Mouse (Mus musculus): ENCODE results near the gene 1700037C18Rik.
"Not testable (repeated sequence)": the region's sequence is repeated elsewhere in the genome, so short reads cannot be mapped to it uniquely, and the experiment has no call there.

Gene 1700037C18Rik

DNA sequence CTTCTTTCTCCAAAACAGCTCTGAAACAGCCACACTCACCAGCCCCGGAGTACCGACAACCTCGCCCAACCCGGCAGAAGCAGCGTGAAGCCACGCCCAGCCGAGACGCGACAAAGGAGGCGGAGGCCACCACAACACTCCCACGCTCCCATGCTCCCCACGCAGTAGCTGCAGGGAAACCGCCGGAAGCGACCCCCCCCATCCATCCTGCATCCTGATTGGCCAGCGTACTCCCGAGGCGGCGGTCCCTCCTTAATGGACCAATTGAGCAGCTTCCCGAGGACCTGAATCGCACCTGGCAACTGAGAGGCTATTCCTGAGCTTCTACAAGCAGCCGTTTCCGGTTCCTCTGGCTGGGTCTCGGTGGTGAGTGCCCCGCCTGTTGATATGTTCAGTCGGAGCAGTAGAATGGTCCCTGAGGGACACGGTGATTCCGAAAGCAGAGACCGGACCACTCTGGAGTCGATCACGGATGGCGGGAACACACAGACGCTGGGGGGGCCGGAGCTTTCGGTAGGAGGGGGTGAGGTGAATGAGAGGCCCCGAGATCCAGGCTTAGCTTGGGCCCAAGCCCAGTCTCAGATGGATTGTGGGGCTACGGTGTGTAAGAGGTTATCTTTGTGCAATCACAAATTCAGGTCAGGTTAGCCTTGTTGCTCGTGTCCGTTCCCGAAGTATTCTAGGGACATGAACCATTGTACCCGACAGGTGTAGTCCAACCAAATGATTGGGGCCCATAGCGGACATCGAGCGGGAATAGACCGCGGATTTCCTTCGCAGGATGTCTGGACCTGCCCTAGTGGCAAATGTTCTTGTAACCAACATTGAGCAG lies 36.1 kb downstream of the 1700037C18Rik start, which contains the start of gene Naa60:
TSS of gene Naa60 (plus strand) at position 160 of the 832 bp plus-strand sequence.
- peak; percentile 79 for DNase-seq (ENCODE audit: low read depth)

DNA sequence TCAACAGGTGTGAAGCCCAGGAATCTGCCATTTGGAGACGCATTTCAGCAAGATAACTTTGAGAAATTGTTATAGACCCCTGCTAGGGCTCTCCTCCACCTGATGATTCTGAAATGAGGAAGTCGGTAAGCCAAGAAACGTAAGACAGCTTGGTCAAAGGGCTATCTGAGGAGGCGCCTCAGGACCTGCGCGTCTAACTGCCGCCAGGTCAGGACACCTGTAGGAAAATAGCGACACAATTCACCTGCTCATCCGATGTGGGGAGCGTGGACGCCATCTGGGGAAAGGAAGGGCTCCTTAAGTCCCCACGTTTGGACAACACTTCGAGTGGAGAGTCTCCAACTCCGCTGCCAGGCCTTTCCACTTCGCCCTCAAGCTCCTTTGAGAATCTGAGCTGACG lies 36.7 kb downstream of the 1700037C18Rik start:
- DNase-seq (ENCODE audit: low read depth), result no peak

DNA sequence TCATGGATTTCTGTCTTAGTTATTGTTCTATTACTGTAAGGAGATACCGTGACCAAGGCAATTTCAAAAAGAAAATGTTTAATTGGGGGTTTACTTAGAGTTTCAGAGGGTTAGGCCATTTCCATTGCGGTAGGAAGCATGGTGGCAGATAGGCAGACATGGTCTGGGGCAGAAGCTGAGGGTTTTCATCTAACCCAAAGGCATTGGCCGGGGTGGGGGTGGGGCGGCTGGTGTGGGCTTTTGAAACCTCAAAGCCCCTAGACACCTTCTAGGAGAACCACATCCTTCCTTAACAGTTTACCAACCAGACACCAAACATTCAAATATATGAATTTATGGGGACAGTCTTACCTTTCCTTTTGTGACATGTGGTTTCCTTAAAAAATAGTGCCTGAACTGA lies 49.2 kb downstream of the 1700037C18Rik start:
- DNase-seq (ENCODE audit: low read depth), result no peak

DNA sequence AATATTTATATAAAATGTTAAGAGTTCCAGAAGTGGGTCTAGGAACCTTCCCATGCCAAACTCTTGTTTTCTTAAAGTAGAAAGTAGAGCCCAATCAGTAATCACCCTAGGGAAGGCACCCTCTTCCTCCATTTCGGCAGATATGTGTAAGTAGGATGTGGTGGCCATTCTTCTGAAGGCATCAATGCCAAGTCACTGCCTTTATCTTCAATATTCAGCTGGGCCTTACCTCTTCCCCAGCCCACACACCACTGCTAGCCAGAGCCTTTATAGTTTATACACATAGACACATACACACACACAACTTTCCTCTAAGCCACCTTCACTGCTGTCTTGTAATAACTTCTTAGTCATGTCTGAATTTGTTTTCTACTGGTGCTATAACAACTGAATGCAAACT lies 52.7 kb downstream of the 1700037C18Rik start:
- DNase-seq (ENCODE audit: low read depth), result no peak

DNA sequence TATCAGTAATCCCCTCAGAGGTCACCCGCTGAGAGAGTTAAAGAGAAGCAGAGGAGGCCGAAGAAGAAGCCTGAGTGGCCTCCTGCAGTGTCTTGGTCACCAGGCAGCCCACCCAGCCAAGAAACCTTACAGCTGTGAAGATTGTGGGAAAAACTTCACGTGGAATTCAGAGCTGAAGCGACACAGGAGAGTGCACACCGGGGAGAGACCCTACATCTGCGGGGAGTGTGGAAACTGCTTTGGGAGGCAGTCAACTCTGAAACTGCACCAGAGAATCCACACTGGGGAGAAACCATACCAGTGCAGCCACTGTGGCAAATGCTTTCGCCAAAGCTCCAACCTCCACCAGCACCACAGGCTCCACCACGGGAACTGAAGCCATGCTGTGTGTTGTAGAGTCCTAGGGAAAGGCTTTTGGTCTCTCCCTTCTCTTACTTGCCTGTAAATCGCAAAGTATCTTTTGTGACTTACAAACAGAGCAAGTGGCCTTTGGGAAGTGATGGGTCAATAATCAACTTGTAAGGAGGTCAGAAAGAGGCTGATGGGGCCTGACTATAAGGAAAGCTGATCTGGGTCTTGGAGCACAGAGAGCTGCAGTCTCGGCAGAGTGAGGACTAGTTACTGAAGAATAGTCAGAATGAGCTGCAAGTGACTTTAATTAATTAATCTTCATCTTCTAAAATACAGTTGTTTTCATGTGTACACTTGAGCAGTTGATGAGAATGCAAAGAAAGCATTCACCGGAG lies 53.9 kb downstream of the 1700037C18Rik start:
- DNase-seq (ENCODE audit: low read depth), result no peak

DNA sequence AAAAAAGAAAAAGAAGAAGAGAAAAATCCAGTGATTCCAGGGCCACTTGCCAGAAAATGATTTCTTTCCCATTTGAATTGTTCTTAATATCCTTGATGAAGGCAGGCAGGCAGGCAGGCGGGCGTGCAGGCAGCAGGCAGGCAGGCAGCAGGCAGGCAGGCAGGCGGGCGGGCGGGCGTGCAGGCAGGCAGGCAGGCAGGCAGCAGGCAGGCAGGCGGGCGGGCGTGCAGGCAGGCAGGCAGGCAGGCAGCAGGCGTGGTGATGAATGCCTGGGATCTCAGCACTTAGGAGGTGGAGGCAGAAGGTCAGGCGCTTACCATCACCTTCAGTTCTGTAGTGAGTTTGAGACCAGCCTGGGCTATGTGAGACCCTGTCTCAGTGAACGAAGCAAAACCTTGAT lies 55.9 kb downstream of the 1700037C18Rik start:
- no peak for DNase-seq (ENCODE audit: low read depth)

DNA sequence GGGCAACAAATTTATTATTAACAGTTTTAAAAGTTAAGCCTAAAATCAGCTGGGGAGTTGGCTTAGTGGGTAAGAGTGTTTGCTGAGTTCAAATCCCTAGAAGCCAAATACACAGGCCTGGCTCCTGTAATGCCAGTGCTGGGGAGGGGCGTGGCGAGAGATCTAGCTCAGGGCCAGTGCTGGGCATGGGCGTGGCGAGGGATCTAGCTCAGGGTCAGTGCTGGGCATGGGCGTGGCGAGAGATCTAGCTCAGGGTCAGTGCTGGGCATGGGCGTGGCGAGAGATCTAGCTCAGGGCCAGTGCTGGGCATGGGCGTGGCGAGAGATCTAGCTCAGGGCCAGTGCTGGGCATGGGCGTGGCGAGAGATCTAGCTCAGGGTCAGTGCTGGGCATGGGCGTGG lies 57.2 kb downstream of the 1700037C18Rik start:
- not testable (repeated sequence) for DNase-seq (ENCODE audit: low read depth)

DNA sequence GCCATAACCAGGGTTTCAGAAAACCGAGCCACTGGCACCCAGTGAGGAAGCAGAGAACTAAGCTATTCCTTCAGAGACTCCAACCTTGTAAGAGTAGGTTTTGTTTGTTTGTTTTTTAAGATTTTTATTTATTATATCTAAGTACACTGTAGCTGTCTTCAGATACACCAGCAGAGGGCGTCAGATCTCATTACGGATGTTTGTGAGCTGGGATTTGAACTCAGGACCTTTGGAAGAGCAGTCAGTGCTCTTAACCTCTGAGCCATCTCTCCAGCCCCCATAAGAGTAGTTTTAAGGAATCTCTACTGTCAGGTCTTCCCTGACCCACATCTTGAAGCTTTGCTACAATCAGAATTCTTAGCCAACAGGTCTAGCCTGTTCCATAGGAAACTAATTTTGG lies 60.1 kb downstream of the 1700037C18Rik start:
- no peak for DNase-seq (ENCODE audit: low read depth)

DNA sequence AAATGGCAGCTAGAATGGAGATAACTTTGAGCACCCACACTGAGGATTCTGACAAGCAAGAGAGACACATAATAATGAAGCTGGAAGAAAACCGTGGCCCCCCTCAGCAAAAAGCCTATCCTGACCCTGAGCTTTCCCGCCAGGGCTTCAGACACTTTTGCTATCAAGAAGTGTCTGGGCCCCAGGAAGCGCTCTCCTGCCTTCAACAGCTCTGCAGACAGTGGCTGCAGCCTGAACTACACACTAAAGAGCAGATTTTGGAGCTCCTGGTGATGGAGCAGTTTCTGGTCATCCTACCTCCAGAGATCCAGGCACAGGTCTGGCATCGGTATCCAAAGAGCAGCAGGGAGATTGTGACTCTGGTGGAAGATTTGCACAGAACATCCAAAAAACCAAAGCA lies 60.6 kb downstream of the 1700037C18Rik start:
- no peak for DNase-seq (ENCODE audit: low read depth)

DNA sequence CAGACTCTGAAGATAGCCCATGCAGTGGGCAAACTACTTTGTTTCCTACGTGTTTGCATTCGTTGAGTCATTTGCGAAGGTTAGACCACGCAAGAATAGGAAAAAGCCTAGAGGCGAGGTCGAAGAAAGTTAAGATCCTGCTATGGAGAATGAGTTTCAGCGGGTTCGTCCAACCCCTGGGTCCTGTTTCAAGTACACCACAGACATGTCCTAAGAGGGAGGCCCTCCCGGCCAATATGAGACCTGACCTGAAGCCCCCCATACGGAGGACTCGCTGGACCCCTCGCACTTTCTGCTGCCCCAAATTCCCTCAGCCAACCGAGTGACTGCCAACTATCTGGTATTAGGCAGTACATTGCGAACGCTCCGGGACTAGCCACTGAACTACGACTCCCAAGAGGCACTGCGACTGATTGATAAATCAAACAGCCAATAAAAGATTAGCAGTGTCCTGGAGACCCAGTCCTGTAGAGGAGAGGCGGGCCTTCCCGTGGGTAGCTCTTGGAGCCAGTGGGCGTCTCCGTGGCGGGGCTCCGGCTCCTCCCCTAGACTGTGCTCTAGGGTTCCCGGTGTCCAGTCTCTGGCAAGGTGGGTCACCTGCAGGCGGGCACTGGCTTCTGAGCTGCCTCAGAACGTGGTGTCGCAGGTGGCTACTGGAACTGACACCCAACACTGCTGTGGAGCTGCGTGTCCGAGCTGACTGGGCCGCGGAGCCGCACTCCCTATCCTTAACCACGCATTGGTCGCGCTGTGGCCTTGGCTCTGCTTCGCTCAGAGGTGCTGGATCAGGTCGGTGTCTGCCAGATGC lies 61.6 kb downstream of the 1700037C18Rik start, which contains the start of gene Zfp174:
TSS of gene Zfp174 (plus strand) at position 558 of the 808 bp plus-strand sequence.
- DNase-seq (ENCODE audit: low read depth), result peak; percentile 91
